Mouse (Mus musculus): ENCODE data around the gene Zfp36l1. TPM values are rescaled to one million over a fixed set of nuclear protein-coding genes. Genes with fewer than 3 reads are reported as not detected.

The Zfp36l1 gene
- polyA plus RNA-seq, 1 experiment: 251 TPM

- DNase-seq (ENCODE audit: low read depth in 1 of 2, low spot score in 2 of 2): no peak
- 83% methylated on average over 3 of the region's 3 CpGs for WGBS
- TF ChIP-seq POLR2A (IDR thresholded peaks at IDR 0.05; ENCODE audit: low read depth, low read length) (no peak), CTCF (IDR thresholded peaks at IDR 0.05; ENCODE audit: extremely low read depth, insufficient read depth, insufficient read length, insufficient replicate concordance) (no peak)
- H3K4me1 ChIP-seq (ENCODE audit: control insufficient read depth, insufficient read depth, insufficient read length): peaks cover 38% of the 10 kb centered on the region; the same call in 1 of the 2 replicates
- H3K4me3 ChIP-seq (ENCODE audit: extremely low read depth, insufficient read depth, insufficient read length): no peak overlapping the region
- H3K27ac ChIP-seq (ENCODE audit: insufficient read depth, low read length): peak overlapping the region; percentile 8; the same call in 1 of the 2 replicates
- peaks cover 10% of the 10 kb centered on the region; the same call in 1 of the 2 replicates for H3K36me3 ChIP-seq (ENCODE audit: control insufficient read depth, insufficient read depth, low read length)
- H3K27me3 ChIP-seq (ENCODE audit: control insufficient read depth, insufficient read depth, low read length): no peaks in the 10 kb centered on the region
These were observed 11.4 kb upstream of the Zfp36l1 start for GRCm38 (mm10) chr12:80124211-80124610.

- Histone ChIP-seq H3K27ac (ENCODE audit: insufficient read depth, low read length) (peak overlapping the region; percentile 37; the same call in 1 of the 2 replicates), H3K27me3 (ENCODE audit: control insufficient read depth, insufficient read depth, low read length) (no peaks in the 10 kb centered on the region), H3K4me1 (ENCODE audit: control insufficient read depth, insufficient read depth, insufficient read length) (peaks cover 38% of the 10 kb centered on the region; the same call in 1 of the 2 replicates), H3K4me3 (ENCODE audit: extremely low read depth, insufficient read depth, insufficient read length) (no peak overlapping the region), H3K36me3 (ENCODE audit: control insufficient read depth, insufficient read depth, low read length) (peaks cover 10% of the 10 kb centered on the region; the same call in 1 of the 2 replicates)
- DNase-seq (ENCODE audit: low read depth in 1 of 2, low spot score in 2 of 2): no peak
- WGBS: 78% methylated on average over 4 of the region's 4 CpGs
- TF ChIP-seq CTCF (IDR thresholded peaks at IDR 0.05; ENCODE audit: extremely low read depth, insufficient read depth, insufficient read length, insufficient replicate concordance) (no peak), POLR2A (IDR thresholded peaks at IDR 0.05; ENCODE audit: low read depth, low read length) (no peak)
These were observed 10.5 kb upstream of the Zfp36l1 start for GRCm38 (mm10) chr12:80123227-80123803.

GRCm38 (mm10) chr12:80121438-80121837, 8.6 kb upstream of the Zfp36l1 start:
- no peak for TF ChIP-seq POLR2A (IDR thresholded peaks at IDR 0.05; ENCODE audit: low read depth, low read length)
- no peak for TF ChIP-seq CTCF (IDR thresholded peaks at IDR 0.05; ENCODE audit: extremely low read depth, insufficient read depth, insufficient read length, insufficient replicate concordance)
- H3K27me3 ChIP-seq (ENCODE audit: control insufficient read depth, insufficient read depth, low read length): no peaks in the 10 kb centered on the region
- peaks cover 10% of the 10 kb centered on the region for H3K36me3 ChIP-seq (ENCODE audit: control insufficient read depth, insufficient read depth, low read length)
- DNase-seq (ENCODE audit: low read depth in 1 of 2, low spot score in 2 of 2): no peak
- 59% methylated on average over 1 of the region's 1 CpGs for WGBS
- peaks cover 36% of the 10 kb centered on the region; the same call in 1 of the 2 replicates for H3K4me1 ChIP-seq (ENCODE audit: control insufficient read depth, insufficient read depth, insufficient read length)
- no peak overlapping the region for H3K4me3 ChIP-seq (ENCODE audit: extremely low read depth, insufficient read depth, insufficient read length)
- H3K27ac ChIP-seq (ENCODE audit: insufficient read depth, low read length): peak overlapping the region; percentile 46; the same call in 1 of the 2 replicates

GRCm38 (mm10) chr12:80118588-80118987, 5.8 kb upstream of the Zfp36l1 start:
- no peak overlapping the region for H3K4me3 ChIP-seq (ENCODE audit: extremely low read depth, insufficient read depth, insufficient read length)
- peaks cover 8% of the 10 kb centered on the region for H3K36me3 ChIP-seq (ENCODE audit: control insufficient read depth, insufficient read depth, low read length)
- no peak for DNase-seq (ENCODE audit: low read depth in 1 of 2, low spot score in 2 of 2)
- H3K27me3 ChIP-seq (ENCODE audit: control insufficient read depth, insufficient read depth, low read length): no peaks in the 10 kb centered on the region
- 70% methylated on average over 1 of the region's 1 CpGs for WGBS
- peak overlapping the region; percentile 37; the same call in 1 of the 2 replicates for H3K27ac ChIP-seq (ENCODE audit: insufficient read depth, low read length)
- TF ChIP-seq POLR2A (IDR thresholded peaks at IDR 0.05; ENCODE audit: low read depth, low read length) (no peak), CTCF (IDR thresholded peaks at IDR 0.05; ENCODE audit: extremely low read depth, insufficient read depth, insufficient read length, insufficient replicate concordance) (no peak)
- peaks cover 16% of the 10 kb centered on the region; the same call in 1 of the 2 replicates for H3K4me1 ChIP-seq (ENCODE audit: control insufficient read depth, insufficient read depth, insufficient read length)

- TF ChIP-seq POLR2A (IDR thresholded peaks at IDR 0.05; ENCODE audit: low read depth, low read length): peak; percentile 59; the same call in 1 of the 2 replicates
- TF ChIP-seq CTCF (IDR thresholded peaks at IDR 0.05; ENCODE audit: extremely low read depth, insufficient read depth, insufficient read length, insufficient replicate concordance): no peak
- WGBS: 41% methylated on average over 18 of the region's 18 CpGs
- H3K4me1 ChIP-seq (ENCODE audit: control insufficient read depth, insufficient read depth, insufficient read length): peaks cover 10% of the 10 kb centered on the region; the same call in 1 of the 2 replicates
- peak in 1 of 2 experiments; percentile 50 for DNase-seq (ENCODE audit: low read depth in 1 of 2, low spot score in 2 of 2)
- peak overlapping the region; percentile 77 for H3K4me3 ChIP-seq (ENCODE audit: extremely low read depth, insufficient read depth, insufficient read length)
- H3K27ac ChIP-seq (ENCODE audit: insufficient read depth, low read length): peak overlapping the region; percentile 100
- H3K27me3 ChIP-seq (ENCODE audit: control insufficient read depth, insufficient read depth, low read length): no peaks in the 10 kb centered on the region
- peaks cover 10% of the 10 kb centered on the region for H3K36me3 ChIP-seq (ENCODE audit: control insufficient read depth, insufficient read depth, low read length)
These were observed 3.6 kb upstream of the Zfp36l1 start for GRCm38 (mm10) chr12:80116206-80117112.

- no peak for TF ChIP-seq CTCF (IDR thresholded peaks at IDR 0.05; ENCODE audit: extremely low read depth, insufficient read depth, insufficient read length, insufficient replicate concordance)
- TF ChIP-seq POLR2A (IDR thresholded peaks at IDR 0.05; ENCODE audit: low read depth, low read length): no peak
- H3K4me1 ChIP-seq (ENCODE audit: control insufficient read depth, insufficient read depth, insufficient read length): peaks cover 7% of the 10 kb centered on the region; the same call in 1 of the 2 replicates
- H3K27me3 ChIP-seq (ENCODE audit: control insufficient read depth, insufficient read depth, low read length): no peaks in the 10 kb centered on the region
- DNase-seq (ENCODE audit: low read depth in 1 of 2, low spot score in 2 of 2): no peak
- WGBS: under 1% methylated on average over 30 of the region's 30 CpGs
- H3K36me3 ChIP-seq (ENCODE audit: control insufficient read depth, insufficient read depth, low read length): peaks cover 17% of the 10 kb centered on the region
- H3K4me3 ChIP-seq (ENCODE audit: extremely low read depth, insufficient read depth, insufficient read length): peak overlapping the region; percentile 77
- H3K27ac ChIP-seq (ENCODE audit: insufficient read depth, low read length): peak overlapping the region; percentile 100
These were observed 3.0 kb upstream of the Zfp36l1 start for GRCm38 (mm10) chr12:80115863-80116194.

Measured in spleen, adult 2 months (tissue).